In genomic region chr10:115518845-115519244, GRCm38 (mm10) we compare ENCODE assay signal across 25 mouse cellular contexts. TPM values are rescaled to one million over a fixed set of nuclear protein-coding genes. Genes with fewer than 3 reads are reported as not detected.
DNase-seq lines count a peak whose midpoint lies in the region; ATAC-seq and TF ChIP-seq lines count a peak whose summit lies in the region.
"Had no signal": no experiment of that assay in that cellular context is flagged by ENCODE, and none has a peak within 500 bp of the region (broad histone marks: within the 10 kb centered on the region; RNA-seq: fewer than 3 reads in every experiment).

No protein-coding gene starts in this region.

- TF ChIP-seq EP300 in lung, postnatal 0 days (IDR thresholded peaks at IDR 0.05), result no peak

- no peak overlapping the region for H3K4me3 ChIP-seq in lung, postnatal 0 days (ENCODE audit: low read depth, low read length)
- H3K4me3 ChIP-seq: embryonic facial prominence, embryonic 10.5 days; embryonic facial prominence, embryonic 12.5 days; forebrain, embryonic 13.5 days; forebrain, embryonic 15.5 days had no signal

- H3K27ac ChIP-seq in lung, postnatal 0 days (ENCODE audit: low read length), result no peak overlapping the region
- H3K27ac ChIP-seq: embryonic facial prominence, embryonic 10.5 days; embryonic facial prominence, embryonic 12.5 days; forebrain, embryonic 13.5 days; forebrain, embryonic 15.5 days had no signal

- WGBS in lung, postnatal 0 days, result 78% methylated on average over 3 of the region's 3 CpGs

- ATAC-seq in common myeloid progenitor, adult 5-6 weeks (replicated peaks; ENCODE audit: low read depth, poor library complexity, severe bottlenecking), result peak; percentile 76
- no peak for ATAC-seq in lung, postnatal 0 days
- ATAC-seq: activated CD4-positive, CD25-positive, alpha-beta regulatory T cell, adult 4 months; forebrain, embryonic 13.5 days; forebrain, embryonic 15.5 days; forebrain, postnatal 0 days; Patski had no signal

- TF ChIP-seq CTCF in lung, postnatal 0 days (IDR thresholded peaks at IDR 0.05), result no peak

- H3K4me1 ChIP-seq in lung, postnatal 0 days (ENCODE audit: insufficient read depth, low read depth, low read length), result no peaks in the 10 kb centered on the region
- H3K4me1 ChIP-seq: forebrain, embryonic 15.5 days had no signal

- no peaks in the 10 kb centered on the region for H3K9me3 ChIP-seq in lung, postnatal 0 days (ENCODE audit: low read length)
- H3K9me3 ChIP-seq: embryonic facial prominence, embryonic 10.5 days; embryonic facial prominence, embryonic 12.5 days; forebrain, embryonic 13.5 days; forebrain, embryonic 15.5 days had no signal

- H3K9ac ChIP-seq in lung, postnatal 0 days (replicated peaks; ENCODE audit: low read depth), result no peak overlapping the region
- H3K9ac ChIP-seq: embryonic facial prominence, embryonic 12.5 days; forebrain, embryonic 13.5 days; forebrain, embryonic 15.5 days; forebrain, postnatal 0 days had no signal

- H3K4me2 ChIP-seq in lung, postnatal 0 days (replicated peaks; ENCODE audit: low read depth, low read length), result no peak overlapping the region
- H3K4me2 ChIP-seq: embryonic facial prominence, embryonic 12.5 days; forebrain, embryonic 13.5 days; forebrain, embryonic 15.5 days had no signal

- peak; percentile 11 for DNase-seq in heart, adult 11 months
- DNase-seq in heart, postnatal 14 days, result no peak
- DNase-seq in lung, postnatal 0 days (ENCODE audit: low spot score), result no peak
- DNase-seq in lung, postnatal 14 days, result no peak
- DNase-seq: adrenal gland, adult 8-10 months; adrenal gland, postnatal 14 days; adrenal gland, postnatal 36 days; cerebellum, adult 11-12 months; cerebellum, adult 2 months; cerebellum, adult 9-10 months; cerebellum, postnatal 14 days; cerebellum, postnatal 36 days; forebrain, postnatal 0 days had no signal

- no peaks in the 10 kb centered on the region for H3K36me3 ChIP-seq in lung, postnatal 0 days (ENCODE audit: insufficient read depth, low read length)
- H3K36me3 ChIP-seq: embryonic facial prominence, embryonic 10.5 days; embryonic facial prominence, embryonic 12.5 days; forebrain, embryonic 15.5 days; G1E had no signal

- intact Hi-C loops in heart, postnatal 14 days (cut with DNase I), result no loop called here

- no peaks in the 10 kb centered on the region for H3K27me3 ChIP-seq in lung, postnatal 0 days (replicated peaks; ENCODE audit: insufficient read depth, low read length)
- H3K27me3 ChIP-seq: embryonic facial prominence, embryonic 12.5 days; Patski had no signal

RNA-seq across cellular contexts. Expression of gene A930009A15Rik, which starts 50.9 kb away (rescaled TPM):
- total RNA-seq in heart, postnatal 14 days (2021), result not detected
- total RNA-seq in common myeloid progenitor, adult 5-6 weeks (2017), result not detected in 2 replicates
- not detected in 2 replicates for polyA plus RNA-seq in lung, postnatal 0 days (2015; fragmentation: Nextera tagmentation; extraction: Ambion mirVana)
- total RNA-seq: adrenal gland, adult 18-20 months; adrenal gland, adult 8-10 months; adrenal gland, postnatal 14 days; adrenal gland, postnatal 36 days; forebrain, postnatal 0 days; G1E had no signal
- polyA plus RNA-seq: activated CD4-positive, CD25-positive, alpha-beta regulatory T cell, adult 4 months; C2C12; embryonic facial prominence, embryonic 10.5 days; embryonic facial prominence, embryonic 14.5 days; forebrain, embryonic 11.5 days; forebrain, embryonic 15.5 days; G1E; Patski had no signal
